Mouse (Mus musculus) right cerebral cortex, postnatal 4 days (tissue): Measurements from ENCODE around the gene Raly.
A peak's percentile ranks its signal among the peaks of the same experiment; 100 is the strongest.

Experiments used
- DNase-seq: peaks from one replicate; pipeline ENCODE4 v3.0.0-alpha.2; 2022

The Raly gene

DNA sequence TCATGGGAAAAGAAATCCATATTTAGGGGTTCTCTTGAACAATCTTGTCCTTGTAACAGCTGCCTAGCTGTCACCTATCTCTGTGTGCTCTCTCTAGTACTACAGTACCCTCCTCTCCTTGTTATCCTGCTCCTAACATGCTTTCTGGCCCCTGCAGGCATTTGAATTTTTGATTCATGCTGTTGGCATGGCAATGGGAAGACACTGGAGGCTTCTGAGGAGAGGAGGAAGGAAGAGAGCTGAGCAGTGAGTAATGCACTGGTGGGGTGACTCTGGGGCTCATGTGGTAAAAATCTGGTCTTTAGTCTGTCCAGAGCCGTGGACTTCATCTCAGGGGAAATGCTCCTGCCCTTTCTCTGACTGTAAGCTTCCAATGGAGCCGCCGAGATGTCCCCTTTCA lies 5.6 kb upstream of the Raly start:
- DNase-seq, result no peak

DNA sequence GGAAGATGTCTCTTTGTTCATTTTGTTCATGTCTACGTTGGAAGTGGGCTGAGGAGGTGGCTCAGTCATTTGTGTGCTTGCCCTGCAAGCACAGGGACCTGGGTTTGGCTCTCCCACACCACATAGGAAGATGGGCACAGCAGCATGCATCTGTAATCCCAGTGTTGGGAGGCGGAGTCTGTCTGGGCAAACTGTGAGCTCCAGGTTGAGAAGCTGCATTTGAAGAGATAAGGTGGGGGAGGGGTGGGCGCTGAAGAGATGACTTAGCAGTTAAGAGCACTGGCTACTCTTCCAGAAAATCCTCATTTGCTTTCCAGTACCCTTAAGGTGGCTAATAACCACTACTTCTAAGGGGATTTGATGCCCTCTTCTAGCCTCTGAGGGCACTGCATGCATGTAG lies 4.7 kb upstream of the Raly start:
- no peak for DNase-seq

DNA sequence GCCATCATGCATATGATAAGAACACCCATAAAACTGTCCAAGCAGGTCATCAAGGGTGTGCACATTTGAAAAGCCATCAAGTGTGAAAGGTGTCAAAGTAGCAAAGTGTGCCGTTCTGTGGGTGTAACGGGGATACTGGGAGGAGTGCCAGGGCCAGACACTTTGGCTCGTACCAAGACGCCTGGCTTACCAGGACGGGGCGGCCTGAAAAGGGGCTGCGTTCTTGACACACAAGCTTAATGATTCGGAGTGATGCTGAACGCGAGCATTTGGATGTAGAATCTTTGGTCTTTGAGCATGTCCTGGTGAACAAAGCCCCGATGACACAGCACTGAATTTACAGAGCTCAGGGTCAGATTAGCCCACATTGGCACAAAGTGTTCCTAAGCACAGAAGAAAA lies 4.1 kb upstream of the Raly start:
- DNase-seq, result no peak

DNA sequence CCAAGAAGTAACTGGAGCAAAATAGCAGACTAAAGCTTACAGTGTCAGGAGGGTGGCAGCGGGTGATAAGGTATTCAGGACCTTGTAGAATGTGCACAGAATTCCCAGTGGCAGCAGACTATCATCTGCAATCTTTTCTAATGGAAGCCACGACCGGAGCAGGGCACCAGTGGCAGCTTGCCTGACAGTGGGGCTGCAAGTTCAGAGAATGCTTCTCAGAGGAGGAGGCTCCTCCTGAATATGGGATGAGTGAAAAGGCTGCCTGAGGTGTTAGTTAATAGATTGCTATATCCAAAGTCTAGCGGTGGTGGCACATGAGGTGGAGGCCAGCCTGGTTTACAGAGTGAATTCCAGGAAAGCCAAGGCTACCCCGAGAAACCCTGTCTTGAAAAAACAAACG lies 1.5 kb upstream of the Raly start:
- no peak for DNase-seq

DNA sequence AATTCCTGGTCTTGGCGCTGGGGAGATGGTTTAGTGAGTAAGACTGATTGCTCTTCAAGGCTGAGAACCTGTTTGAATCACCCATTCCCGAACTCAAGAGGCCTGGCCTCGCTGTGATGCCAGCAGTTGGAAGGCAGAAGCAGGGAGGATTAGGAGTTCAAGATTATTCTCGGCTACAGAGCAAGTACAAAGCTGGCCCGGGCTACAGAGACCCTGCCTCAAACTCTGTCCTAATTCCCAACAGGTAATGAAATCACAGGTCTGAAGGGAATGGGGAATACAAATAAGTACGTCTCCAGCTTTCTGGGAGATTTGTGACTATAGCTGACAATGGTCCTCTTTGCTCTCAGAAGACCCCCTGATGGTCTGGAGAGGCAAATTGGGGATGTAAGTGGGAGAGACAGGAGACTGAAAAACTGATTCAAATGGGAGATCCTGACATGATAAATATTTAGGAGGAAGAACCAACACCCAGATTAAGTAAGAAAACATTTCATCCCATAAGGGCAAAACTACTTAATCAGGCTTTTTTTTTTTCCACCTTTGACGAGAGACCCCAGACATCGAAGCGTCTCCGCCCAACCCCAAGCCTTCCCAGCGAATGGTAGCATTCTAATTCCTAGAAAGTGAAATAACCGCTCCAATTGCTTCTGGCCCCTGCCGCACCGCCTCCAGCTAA lies 780 bp upstream of the Raly start:
- no peak for DNase-seq

DNA sequence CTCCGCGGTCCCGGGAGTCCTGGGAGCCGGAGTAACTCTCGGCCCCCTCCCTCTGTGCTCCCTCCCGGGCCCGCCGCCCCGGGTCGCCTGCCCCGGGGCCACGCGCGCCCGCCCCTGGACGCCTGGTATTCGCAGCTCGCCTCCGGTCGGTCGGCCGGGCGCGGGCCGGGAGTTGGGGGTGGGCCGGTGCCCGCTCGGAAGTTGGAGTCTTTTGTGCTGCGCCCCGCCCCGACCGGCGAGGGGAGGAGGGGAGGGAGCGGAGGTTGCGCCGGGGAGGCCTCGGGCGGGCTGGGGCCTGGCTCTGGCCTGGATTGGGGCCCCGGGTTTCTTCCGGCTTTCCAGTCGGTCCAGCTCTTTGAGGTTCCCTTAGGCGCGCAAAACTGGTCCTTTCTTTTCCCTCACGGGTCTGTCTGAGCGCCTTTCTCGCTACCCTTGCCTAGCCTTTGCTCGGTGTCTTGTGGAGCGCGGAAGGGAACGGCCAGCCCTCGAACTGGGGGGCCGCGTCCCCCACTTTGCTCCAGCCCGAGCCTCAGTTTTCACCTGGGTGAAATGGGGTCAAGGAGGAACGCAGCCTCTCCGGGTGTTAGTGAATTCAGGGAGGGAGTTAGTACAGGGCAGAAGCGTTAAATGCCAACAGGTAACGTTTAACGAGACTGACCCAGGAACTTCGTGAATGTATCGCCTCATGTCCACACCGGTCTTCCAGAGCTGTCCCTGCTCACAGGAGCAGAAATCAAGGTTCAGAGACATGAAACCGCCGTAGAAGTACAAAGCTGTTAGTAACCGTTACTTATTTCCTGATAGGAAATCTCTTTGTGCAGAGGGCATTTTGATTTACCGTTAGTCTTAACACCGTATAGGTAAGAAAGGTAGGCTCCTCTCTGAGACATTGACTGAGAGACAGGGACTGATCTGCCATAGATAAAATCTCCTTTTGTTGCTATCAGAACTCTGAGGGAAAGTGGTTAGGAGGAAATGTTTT lies 1.1 kb downstream of the Raly start:
- DNase-seq, result peak; percentile 60

DNA sequence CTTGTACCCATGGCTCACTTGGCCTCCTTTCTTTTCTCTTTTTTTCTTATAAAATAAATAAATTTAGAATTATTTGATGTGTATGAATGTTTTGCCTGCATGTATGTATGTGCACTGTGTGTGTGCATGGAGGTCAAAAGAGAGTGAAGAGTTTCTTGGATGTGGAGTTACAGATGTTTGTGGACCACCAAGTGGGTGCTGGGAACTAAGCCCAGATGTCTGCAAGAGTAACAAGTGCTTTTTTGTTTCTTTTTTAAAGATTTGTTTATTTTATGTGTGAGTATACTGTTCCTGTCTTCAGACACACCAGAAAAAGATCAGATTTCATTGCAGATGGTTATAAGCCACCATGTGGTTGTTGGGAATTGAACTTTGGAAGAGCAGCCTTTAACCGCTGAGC lies 12.5 kb downstream of the Raly start:
- DNase-seq, result no peak

DNA sequence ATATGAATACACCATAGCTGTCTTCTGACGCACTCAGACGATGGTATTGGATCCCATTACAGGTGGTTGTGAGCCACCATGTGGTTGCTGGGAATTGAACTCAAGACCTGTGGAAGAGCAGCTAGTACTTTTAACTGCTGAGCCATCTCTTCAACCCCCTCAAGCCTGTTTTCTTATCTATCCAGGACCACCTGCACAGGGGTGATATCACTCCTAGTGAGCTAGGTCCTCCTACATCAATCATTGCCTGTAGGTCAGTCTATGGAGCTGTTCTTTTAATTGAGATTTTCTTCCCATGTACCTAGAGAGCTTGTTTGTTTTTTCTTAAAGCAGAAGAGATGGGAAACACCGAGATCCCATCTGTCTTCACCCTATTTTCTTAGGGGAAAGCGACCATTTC lies 12.9 kb downstream of the Raly start:
- no peak for DNase-seq

DNA sequence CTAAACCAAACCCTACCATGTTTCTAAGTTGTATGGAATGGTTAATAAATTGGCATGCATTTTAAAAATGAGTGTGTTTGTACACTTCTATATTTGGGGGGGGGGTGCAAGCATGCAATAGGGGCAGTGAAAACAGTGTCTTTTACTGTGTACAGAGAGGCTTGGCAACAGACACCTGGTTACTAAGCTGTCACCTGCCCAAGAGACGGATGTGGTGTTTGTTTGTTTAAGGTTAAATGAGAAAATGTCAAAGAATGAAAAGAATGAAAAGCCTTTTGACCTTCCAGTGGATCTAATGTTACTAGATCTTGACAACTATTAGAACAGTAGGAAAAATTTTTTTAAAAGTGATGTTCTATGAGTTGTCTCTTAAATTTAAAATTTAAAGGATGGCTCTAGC lies 16.8 kb downstream of the Raly start:
- no peak for DNase-seq

DNA sequence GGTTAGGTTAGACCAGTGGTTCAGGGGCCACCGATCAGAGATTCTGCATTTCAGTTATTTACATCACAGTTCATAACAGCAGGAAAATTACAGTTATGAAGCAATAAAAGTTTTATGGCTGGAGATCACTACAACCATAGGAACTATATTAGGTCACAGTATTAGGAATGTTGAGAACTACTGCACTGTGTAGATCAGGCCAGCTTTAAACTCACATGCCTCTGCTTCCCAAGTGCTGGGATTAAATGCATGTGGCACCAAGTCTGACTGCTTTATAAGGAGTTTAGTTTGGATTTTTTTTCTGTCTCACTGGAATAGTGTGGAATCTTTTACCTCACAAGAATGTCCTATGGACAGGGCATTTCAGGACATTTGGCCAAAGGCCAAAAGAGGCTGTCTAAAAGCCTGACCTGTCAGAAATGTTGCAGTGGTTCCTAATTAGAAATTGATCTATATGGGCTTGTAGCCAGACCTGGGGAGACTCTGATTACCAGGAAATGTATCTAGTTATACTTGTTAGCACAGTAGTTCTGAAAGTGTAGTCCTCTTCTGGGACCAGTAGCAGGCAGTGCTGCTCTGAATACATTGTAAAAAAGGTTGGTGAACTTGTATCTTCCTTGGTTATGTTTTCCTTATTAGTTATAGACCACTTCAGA lies 18.3 kb downstream of the Raly start:
- DNase-seq, result no peak

DNA sequence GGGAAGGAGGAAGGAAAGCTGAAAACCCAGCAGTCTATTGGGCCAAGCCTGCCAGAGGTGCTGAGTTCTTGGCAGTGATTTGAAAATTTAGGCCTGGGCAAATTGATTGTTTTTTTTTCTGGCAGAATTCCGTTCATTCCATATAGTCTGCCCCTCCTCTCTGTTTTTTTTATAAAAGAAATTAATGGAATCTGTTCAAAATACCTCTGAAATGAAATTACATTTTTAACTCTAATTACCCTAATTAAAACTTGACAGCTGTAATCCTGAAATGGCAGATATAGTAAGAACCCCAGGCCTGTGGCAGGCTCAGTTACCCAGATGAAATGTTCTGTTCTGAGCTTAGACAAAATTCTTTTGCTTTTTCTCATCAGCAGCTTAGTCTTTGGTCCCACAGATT lies 19.9 kb downstream of the Raly start:
- no peak for DNase-seq

DNA sequence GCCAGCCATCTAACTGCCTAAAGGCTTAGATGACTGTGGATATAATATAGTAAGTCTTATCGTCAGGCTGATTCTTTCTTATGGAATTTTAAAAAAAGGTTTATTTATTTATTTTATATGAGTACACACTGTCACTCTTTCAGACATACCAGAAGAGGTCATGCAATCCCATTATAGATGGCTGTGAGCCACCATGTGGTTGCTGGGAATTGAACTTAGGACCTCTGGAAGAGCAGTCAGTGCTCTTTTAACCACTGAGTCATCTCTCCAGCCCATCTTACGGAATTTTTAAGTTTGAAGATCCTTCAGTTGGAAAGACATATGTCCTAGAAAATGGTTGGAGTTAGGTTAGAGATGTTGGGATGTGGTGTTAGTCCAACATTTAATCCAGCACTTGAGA lies 22.5 kb downstream of the Raly start:
- no peak for DNase-seq

DNA sequence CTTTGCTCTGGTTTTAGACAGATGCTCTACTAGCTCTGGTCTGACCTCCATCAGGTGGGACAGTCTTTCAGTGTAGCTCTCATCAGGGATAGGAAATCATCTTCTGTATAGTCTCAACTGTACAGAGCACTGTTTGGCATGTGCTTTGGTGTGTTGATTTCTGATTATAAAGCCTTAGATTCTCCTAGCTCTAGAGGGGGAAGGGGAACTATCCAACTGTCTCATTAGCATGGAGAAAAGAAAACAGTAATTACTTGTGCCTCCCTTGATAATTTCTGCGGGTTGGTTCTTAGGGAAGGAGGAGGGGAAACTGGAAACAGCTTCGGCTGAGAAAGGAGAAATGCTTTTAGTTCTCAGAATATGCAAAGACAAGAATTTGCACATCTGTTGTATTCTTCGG lies 26.2 kb downstream of the Raly start:
- no peak for DNase-seq

DNA sequence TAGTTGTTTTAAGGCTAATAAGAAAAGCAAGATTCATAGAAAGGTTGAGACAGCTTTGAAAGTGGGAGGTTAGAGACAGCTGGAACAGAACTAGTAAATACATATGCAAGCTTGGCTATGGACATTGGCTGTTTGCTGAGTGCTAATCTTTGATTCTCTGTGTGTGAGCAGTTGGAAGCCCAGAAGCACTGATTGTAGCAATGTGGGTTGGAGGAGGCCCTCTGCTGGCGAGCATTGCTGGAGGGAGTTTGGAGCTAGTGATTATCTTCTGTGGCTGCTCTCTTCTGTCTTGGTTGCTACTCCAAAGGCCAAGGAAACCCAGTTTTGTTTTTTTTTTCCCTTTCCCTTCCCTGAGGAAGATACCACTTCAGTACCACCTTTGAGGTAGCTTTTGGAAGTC lies 26.9 kb downstream of the Raly start:
- peak; percentile 50 for DNase-seq

DNA sequence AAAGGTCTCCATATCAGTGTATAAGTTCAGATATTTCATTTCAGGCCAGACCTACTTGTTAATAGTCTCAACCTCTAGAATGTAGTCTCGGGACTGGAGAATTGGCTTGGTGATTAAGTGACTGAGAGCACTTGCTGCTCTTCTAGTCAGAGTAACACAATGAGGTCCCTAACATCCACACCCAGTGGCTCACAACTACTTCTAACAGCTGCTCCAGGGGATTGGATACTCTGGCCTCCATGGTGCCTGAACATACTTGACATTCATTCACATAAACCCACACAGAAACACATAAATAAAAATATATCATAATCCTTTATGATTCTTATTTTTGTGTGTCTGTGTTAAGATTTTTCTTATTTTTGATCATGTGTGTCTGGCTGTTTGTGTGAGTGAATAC lies 27.7 kb downstream of the Raly start:
- DNase-seq, result no peak

DNA sequence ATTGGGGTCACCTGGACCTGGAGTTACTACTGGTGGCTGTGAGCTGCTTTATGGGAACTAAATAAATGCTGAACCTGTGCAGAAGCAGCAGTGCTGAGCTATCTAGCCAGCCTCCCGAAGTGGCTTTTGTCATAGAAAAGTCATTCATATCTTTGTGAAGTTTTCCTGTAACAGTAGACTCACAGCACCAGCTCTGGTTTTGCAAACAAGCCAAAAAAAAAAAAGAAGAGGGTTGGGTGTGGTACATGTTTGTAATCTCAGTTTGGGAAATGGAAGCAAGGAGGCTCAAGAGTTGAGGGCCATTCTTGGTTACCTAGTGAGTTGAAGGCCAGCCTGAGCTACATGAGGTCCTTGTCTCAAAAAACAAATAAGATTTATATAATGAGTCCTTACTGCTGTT lies 29.4 kb downstream of the Raly start:
- DNase-seq, result no peak

DNA sequence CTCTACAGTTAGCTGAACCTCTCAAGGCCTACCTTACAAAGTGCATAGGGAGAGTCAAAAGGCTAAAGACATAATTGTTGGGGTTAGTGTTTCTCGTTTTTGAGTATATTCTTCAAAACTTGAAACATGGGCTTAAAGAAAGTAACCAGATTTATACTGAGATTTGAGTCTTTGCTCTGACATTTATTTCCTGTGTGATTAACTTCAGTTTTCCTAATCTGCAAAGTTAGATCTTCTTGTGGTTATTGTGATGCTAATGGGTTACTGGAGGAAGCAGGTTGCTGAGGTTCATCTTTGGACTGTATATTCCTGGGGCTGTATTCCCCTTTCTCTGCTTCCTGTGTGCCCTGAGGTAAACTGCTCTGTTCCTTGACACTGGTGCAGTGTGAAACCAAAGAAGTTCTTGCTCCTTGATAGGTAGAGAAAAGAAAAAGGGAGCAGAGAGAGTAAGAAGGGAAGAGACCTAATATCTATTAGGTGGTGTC lies 35.2 kb downstream of the Raly start:
- no peak for DNase-seq

DNA sequence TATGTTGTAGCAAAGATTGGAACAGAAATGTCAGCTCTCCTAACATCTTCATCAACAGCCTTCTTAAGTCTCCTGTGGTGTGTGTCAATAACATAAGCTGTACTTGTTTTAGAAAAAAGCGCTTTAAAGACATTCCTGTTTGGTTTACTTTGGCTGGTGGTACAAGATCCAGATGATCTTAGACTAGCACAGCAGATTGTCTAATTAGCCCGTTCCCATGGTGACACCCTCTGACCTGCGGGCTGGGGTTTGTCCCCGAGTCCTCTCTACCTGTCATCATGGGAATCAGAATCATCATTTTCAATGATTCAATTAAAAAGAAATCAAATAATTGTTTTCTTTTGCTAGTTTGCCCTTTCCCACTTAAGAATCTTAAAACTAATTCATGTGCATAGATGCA lies 36.6 kb downstream of the Raly start:
- no peak for DNase-seq

DNA sequence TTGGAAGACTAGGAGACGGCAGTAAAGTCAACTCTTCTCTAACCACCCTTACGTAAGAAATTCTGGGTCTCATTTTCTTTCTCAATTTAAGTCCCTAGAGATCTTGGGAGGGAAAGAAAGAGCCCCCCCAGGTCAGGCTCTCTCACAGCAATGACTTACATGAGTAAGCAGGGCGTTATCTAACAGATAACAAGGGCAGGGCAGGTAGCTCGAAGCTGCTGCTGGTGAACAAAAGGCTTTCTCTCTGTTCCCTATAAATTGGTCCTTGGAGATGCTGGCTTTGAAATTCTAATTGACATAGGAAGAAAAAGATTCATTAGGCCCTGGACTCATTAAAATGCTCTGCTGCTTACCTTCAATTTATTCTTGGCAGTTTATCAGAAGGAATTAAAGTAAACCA lies 41.6 kb downstream of the Raly start:
- no peak for DNase-seq

DNA sequence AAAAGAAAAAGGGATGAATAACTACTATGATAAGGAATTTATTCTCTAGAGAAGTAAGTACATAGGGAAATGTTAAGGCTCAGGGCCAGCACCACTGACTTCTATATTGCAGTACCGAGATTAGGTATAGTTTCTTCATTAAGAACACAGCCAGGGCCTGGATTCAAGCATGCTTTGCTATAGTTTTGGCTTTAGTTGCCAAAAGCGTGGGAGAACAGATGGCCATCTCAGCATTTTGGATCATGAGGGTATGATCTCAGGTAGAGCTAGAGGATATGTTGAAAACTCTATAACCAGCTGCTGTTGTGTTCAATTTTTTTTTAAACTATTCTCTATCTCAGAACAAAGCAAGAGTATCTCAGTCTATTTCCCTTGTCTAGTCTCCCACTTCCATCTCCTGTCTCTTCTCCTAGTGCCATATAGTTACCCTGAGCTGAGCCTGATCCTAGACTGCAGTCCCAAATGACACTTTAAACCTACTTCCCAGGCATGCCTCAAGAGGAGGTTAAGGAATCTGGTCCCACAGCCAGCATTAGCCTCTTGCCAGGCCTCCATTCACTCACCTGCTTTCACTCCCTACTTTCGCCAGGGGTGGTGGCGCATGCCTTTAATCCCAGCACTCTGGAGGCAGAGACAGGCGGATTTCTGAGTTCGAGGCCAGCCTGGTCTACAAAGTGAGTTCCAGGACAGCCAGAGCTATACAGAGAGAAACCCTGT lies 43.4 kb downstream of the Raly start:
- DNase-seq, result no peak

DNA sequence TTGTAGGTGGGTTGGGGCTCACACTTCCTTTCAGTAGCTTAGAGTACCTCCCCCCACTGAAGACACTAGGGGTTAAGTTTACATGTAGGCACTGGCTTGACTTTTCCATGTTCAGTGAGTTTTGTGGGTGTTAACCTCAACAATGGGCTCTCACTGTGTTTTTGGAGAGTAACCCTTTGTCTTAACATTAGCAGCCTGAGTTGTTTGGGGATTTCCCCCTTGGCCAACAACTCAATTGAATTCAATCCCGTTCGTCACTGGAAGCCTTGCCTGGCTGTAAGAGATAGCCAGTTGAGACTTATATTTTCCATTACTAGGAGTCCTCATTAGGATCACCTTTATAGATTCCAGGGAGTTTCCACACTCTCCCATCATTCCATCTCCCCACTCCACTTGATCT lies 45.6 kb downstream of the Raly start:
- DNase-seq, result no peak

DNA sequence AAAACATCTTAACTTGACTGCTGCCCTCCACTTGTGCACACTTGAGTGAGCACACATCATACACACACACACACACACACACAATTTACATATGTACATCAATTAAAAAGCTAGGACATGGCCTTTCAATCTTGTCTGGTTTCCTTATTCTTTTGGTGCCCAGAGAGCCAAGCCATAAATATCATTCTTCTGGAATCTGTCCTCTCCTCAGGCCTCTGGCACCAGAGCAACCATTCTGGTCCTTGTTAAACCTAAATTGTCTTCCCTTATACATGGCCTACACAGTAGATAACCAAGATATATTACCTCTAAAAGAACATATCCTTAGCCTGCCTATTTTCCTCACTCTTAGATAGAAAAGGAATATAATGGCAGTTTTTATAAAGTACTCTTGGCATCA lies 57.2 kb downstream of the Raly start:
- DNase-seq, result no peak

DNA sequence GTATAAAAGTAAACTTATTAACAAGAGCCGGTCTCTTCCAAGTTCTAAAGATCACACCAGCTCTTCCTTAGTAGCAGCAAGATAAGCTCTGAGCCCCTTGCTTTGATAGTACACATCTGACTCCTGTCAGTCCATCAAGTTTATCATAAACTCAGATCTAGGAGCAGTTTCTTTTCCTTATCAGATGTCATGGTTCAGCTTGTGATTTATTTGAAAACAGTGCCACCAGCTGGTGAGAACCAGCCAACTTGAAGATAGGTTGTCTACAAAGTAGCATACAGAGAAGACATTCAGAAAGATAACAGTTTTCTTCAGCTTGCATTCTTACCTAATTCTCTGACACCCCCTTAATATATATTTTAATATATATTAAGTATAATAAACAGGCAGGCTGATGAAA lies 64.5 kb downstream of the Raly start:
- peak; percentile 64 for DNase-seq
